Mouse (Mus musculus) embryonic facial prominence, embryonic 10.5 days (tissue): ENCODE measurements around the gene Cntnap4. TPM values are rescaled to one million over a fixed set of nuclear protein-coding genes. Genes with fewer than 3 reads are reported as not detected.

Source experiments
- DNase-seq: peaks from one replicate; pipeline ENCODE4 v3.0.0-alpha.2; 2017; ENCODE audit warnings: low spot score
- H3K27ac ChIP-seq: fragments of 300-500 bp; sonication (generic); replicated peaks from 2 replicates; pipeline ENCODE4 v1.5.1; 2016; ENCODE audit warnings: mild to moderate bottlenecking
- H3K27me3 ChIP-seq: fragments of 300-500 bp; sonication (generic); replicated peaks from 2 replicates; pipeline ENCODE4 v1.6.1; 2016; ENCODE audit warnings: low read depth, mild to moderate bottlenecking; ENCODE audit not compliant: poor library complexity, severe bottlenecking
- H3K36me3 ChIP-seq: fragments of 300-500 bp; sonication (generic); replicated peaks from 2 replicates; pipeline ENCODE4 v1.6.1; 2016; ENCODE audit warnings: mild to moderate bottlenecking, moderate library complexity
- H3K4me1 ChIP-seq: fragments of 300-500 bp; sonication (generic); 2 replicates; pipeline ENCODE4 v1.6.1; 2016
- H3K4me3 ChIP-seq: fragments of 300-500 bp; sonication (generic); 2 replicates; pipeline ENCODE4 v1.5.1; 2016; ENCODE audit warnings: mild to moderate bottlenecking, moderate library complexity
- H3K9me3 ChIP-seq: fragments of 300-500 bp; sonication (generic); 2 replicates; pipeline ENCODE4 v1.6.1; 2016; ENCODE audit warnings: mild to moderate bottlenecking
- WGBS: fragments of 180-500 bp; shearing (Covaris S2); methylation state at CpG from one replicate; pipeline ENCODE4 v1.1.7; 2016; 5-methylcytosine and 5-hydroxymethylcytosine counted together
- polyA plus RNA-seq: library from polyadenylated mRNA; unstranded; fragments of >200 nt; fragmentation: Nextera tagmentation; extraction: Ambion mirVana; gene quantifications from 2 replicates; pipeline ENCODE4 v1.2.1, GENCODE M21; 2016

The Cntnap4 gene
- polyA plus RNA-seq, 1 experiment from 2014 or later = 0.30 TPM

- H3K36me3 ChIP-seq = no peaks in the 10 kb centered on the region
- H3K9me3 ChIP-seq = no peaks in the 10 kb centered on the region
- H3K27me3 ChIP-seq = no peaks in the 10 kb centered on the region
- no peak overlapping the region for H3K27ac ChIP-seq
- no peaks in the 10 kb centered on the region for H3K4me1 ChIP-seq
- no peak for DNase-seq
- H3K4me3 ChIP-seq = no peak overlapping the region
- 92% methylated on average over 7 of the region's 7 CpGs for WGBS
These were observed 58.9 kb downstream of the Cntnap4 start for GRCm38 (mm10) chr8:112628791-112629190.

GRCm38 (mm10) chr8:112652657-112653056 is 82.8 kb downstream of the Cntnap4 start:
- no peaks in the 10 kb centered on the region for H3K9me3 ChIP-seq
- H3K36me3 ChIP-seq = no peaks in the 10 kb centered on the region
- H3K27me3 ChIP-seq = no peaks in the 10 kb centered on the region
- WGBS = 88% methylated on average over 4 of the region's 4 CpGs
- no peak overlapping the region for H3K4me3 ChIP-seq
- no peak overlapping the region for H3K27ac ChIP-seq
- no peak for DNase-seq
- no peaks in the 10 kb centered on the region for H3K4me1 ChIP-seq

- Histone ChIP-seq H3K4me1 (no peaks in the 10 kb centered on the region), H3K27me3 (no peaks in the 10 kb centered on the region), H3K4me3 (no peak overlapping the region), H3K9me3 (no peaks in the 10 kb centered on the region), H3K36me3 (no peaks in the 10 kb centered on the region), H3K27ac (no peak overlapping the region)
- DNase-seq = no peak
- WGBS = 94% methylated on average over 1 of the region's 1 CpGs
These were observed 83.4 kb downstream of the Cntnap4 start for GRCm38 (mm10) chr8:112653276-112653675.

- 76% methylated on average over 3 of the region's 3 CpGs for WGBS
- Histone ChIP-seq H3K4me1 (no peaks in the 10 kb centered on the region), H3K27ac (no peak overlapping the region), H3K9me3 (no peaks in the 10 kb centered on the region), H3K27me3 (no peaks in the 10 kb centered on the region), H3K36me3 (no peaks in the 10 kb centered on the region), H3K4me3 (no peak overlapping the region)
- no peak for DNase-seq
These were observed 84.2 kb downstream of the Cntnap4 start for GRCm38 (mm10) chr8:112653994-112654393.

- Histone ChIP-seq H3K27ac (no peak overlapping the region), H3K36me3 (no peaks in the 10 kb centered on the region), H3K4me3 (no peak overlapping the region), H3K27me3 (no peaks in the 10 kb centered on the region), H3K4me1 (peaks cover 6% of the 10 kb centered on the region; the same call in 1 of the 2 replicates), H3K9me3 (no peaks in the 10 kb centered on the region)
- WGBS = 62% methylated on average over 3 of the region's 3 CpGs
- no peak for DNase-seq
These were observed 94.2 kb downstream of the Cntnap4 start for GRCm38 (mm10) chr8:112664067-112664466.

- 63% methylated on average over 1 of the region's 1 CpGs for WGBS
- no peak for DNase-seq
- H3K4me3 ChIP-seq = no peak overlapping the region
- H3K27ac ChIP-seq = no peak overlapping the region
- H3K4me1 ChIP-seq = peaks cover 2% of the 10 kb centered on the region; the same call in 1 of the 2 replicates
- H3K9me3 ChIP-seq = no peaks in the 10 kb centered on the region
- H3K36me3 ChIP-seq = no peaks in the 10 kb centered on the region
- H3K27me3 ChIP-seq = no peaks in the 10 kb centered on the region
These were observed 104.8 kb downstream of the Cntnap4 start for GRCm38 (mm10) chr8:112674671-112675070.

GRCm38 (mm10) chr8:112681757-112682156 is 111.9 kb downstream of the Cntnap4 start:
- Histone ChIP-seq H3K4me3 (no peak overlapping the region), H3K27ac (no peak overlapping the region), H3K36me3 (no peaks in the 10 kb centered on the region), H3K27me3 (no peaks in the 10 kb centered on the region), H3K9me3 (no peaks in the 10 kb centered on the region), H3K4me1 (no peaks in the 10 kb centered on the region)
- no peak for DNase-seq
- 94% methylated on average over 9 of the region's 9 CpGs for WGBS

- H3K27me3 ChIP-seq = no peaks in the 10 kb centered on the region
- no peaks in the 10 kb centered on the region for H3K9me3 ChIP-seq
- no peak for DNase-seq
- no peak overlapping the region for H3K27ac ChIP-seq
- H3K4me3 ChIP-seq = no peak overlapping the region
- no peaks in the 10 kb centered on the region for H3K4me1 ChIP-seq
- no peaks in the 10 kb centered on the region for H3K36me3 ChIP-seq
These were observed 125.9 kb downstream of the Cntnap4 start for GRCm38 (mm10) chr8:112695708-112696107.

GRCm38 (mm10) chr8:112698141-112698540 is 128.3 kb downstream of the Cntnap4 start:
- Histone ChIP-seq H3K4me1 (no peaks in the 10 kb centered on the region), H3K9me3 (no peaks in the 10 kb centered on the region), H3K4me3 (no peak overlapping the region), H3K27ac (no peak overlapping the region), H3K36me3 (no peaks in the 10 kb centered on the region), H3K27me3 (no peaks in the 10 kb centered on the region)
- DNase-seq = no peak
- WGBS = 76% methylated on average over 3 of the region's 3 CpGs

GRCm38 (mm10) chr8:112716982-112717381 is 147.1 kb downstream of the Cntnap4 start:
- no peaks in the 10 kb centered on the region for H3K36me3 ChIP-seq
- no peaks in the 10 kb centered on the region for H3K4me1 ChIP-seq
- DNase-seq = no peak
- H3K27me3 ChIP-seq = no peaks in the 10 kb centered on the region
- H3K4me3 ChIP-seq = no peak overlapping the region
- 65% methylated on average over 3 of the region's 3 CpGs for WGBS
- H3K27ac ChIP-seq = no peak overlapping the region
- no peaks in the 10 kb centered on the region for H3K9me3 ChIP-seq

- WGBS = 77% methylated on average over 9 of the region's 9 CpGs
- H3K27ac ChIP-seq = no peak overlapping the region
- H3K36me3 ChIP-seq = no peaks in the 10 kb centered on the region
- no peak overlapping the region for H3K4me3 ChIP-seq
- H3K4me1 ChIP-seq = no peaks in the 10 kb centered on the region
- H3K9me3 ChIP-seq = no peaks in the 10 kb centered on the region
- DNase-seq = no peak
- H3K27me3 ChIP-seq = no peaks in the 10 kb centered on the region
These were observed 155.1 kb downstream of the Cntnap4 start for GRCm38 (mm10) chr8:112724918-112725317.

GRCm38 (mm10) chr8:112730583-112731432 is 161.0 kb downstream of the Cntnap4 start:
- H3K9me3 ChIP-seq = no peaks in the 10 kb centered on the region
- WGBS = 89% methylated on average over 15 of the region's 15 CpGs
- H3K27ac ChIP-seq = no peak overlapping the region
- H3K4me1 ChIP-seq = no peaks in the 10 kb centered on the region
- H3K4me3 ChIP-seq = no peak overlapping the region
- H3K36me3 ChIP-seq = no peaks in the 10 kb centered on the region
- H3K27me3 ChIP-seq = no peaks in the 10 kb centered on the region
- no peak for DNase-seq

GRCm38 (mm10) chr8:112735575-112735974 is 165.7 kb downstream of the Cntnap4 start:
- no peak for DNase-seq
- no peaks in the 10 kb centered on the region for H3K4me1 ChIP-seq
- H3K27me3 ChIP-seq = no peaks in the 10 kb centered on the region
- no peak overlapping the region for H3K27ac ChIP-seq
- no peaks in the 10 kb centered on the region for H3K36me3 ChIP-seq
- H3K4me3 ChIP-seq = no peak overlapping the region
- WGBS = 90% methylated on average over 3 of the region's 3 CpGs
- H3K9me3 ChIP-seq = no peaks in the 10 kb centered on the region
